Mouse (Mus musculus): Measurements from ENCODE around the gene Nr2e1. TPM values are rescaled to one million over a fixed set of nuclear protein-coding genes. Genes with fewer than 3 reads are reported as not detected.

Nr2e1 gene
- total RNA-seq (2021): 10 to 100 TPM; 11.1 to 13.1 TPM

DNA sequence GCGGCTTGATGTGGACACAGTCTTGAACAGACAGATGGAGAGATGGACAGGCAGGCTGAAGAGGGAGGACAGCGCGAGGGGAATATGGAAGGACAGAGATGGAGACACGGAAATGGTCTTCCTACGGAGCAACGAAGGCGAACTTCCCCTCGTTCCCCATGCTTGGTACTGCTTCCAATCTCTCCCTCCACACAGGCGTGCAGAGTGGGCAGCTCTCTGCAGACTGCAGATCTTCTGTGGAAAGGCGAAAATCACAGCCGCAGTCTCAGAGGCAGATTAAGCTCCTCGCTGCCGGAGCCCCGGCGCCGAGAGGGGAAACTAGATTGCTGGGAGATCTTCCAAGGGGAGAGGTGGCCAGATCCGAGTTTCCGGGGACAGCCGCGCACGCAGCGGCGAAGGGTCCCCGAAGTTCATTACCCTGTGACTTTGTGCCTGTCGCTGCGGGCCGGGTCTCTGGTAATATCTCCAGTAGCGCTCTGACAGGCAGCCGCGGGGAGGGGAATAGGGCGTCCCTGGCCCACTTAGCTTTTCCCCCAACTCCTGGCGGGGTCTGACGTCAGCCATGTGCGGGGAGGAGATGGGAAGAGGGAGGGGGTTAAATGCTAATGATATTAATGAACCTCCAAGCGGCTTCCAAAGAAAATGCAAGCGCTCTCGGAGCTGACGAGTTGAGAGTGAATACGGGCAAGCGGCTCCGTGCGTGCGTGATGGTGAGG, at the start of gene Nr2e1, which contains the start of gene Ostm1:
TSS of gene Nr2e1 (minus strand) at position 476 of the 716 bp plus-strand sequence.
TSS of gene Ostm1 (plus strand) at position 666 of the 716 bp plus-strand sequence.
- intact Hi-C loops (cut with DNase I): loop anchor here (5.0 to 10.0 kb wide), 2 partner anchors 49 to 249 kb away; no protein-coding TSS in a partner anchor
- no peak for DNase-seq

DNA sequence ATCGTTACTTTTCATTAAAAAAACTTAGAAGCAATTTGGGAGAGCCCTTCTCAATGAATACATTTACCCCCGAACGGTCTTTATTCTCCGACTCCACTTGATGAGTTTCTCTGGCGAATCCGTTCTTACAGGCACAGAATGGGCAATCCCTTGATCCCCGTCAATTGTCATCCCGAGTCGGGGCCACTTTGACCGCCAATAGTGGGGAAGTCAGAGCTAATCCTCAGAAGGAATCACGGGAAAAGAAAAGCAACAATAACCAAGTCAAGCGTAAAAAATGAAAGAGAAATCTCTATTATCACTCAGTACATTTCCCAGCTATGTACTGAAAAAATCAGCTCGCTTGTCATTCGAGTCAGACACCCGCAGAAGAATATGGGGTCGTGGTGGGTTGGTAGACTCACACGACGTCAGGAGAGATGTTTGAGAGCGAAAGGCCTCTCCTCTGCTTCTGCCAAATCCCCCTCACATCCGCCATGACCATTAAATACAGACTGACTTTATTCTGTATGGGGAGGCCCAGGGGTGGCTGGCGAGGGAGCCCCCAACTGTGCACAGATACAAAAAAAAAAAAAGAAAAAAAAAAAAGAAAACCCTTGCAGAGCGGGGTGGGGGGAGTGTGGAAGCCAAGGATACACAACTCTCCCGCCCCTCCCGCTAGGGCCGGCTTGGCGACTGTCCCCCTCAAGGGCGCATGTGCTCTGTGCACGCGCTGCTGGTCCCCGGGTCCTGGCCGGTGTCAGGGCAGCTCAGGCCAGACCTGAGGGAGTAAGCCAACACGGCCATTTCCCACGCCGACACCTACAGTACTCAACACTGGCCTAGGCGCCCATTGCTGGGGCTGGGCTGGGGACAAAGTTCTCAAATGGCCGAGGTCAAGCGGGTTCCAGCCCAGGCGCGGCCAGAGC, 49.3 kb upstream of the Nr2e1 start:
- intact Hi-C loops (cut with DNase I): loop anchor here (5.0 kb wide), 2 partner anchors 50 to 310 kb away; partner anchors contain the start of genes Nr2e1 and Ostm1
- no peak for DNase-seq

DNA sequence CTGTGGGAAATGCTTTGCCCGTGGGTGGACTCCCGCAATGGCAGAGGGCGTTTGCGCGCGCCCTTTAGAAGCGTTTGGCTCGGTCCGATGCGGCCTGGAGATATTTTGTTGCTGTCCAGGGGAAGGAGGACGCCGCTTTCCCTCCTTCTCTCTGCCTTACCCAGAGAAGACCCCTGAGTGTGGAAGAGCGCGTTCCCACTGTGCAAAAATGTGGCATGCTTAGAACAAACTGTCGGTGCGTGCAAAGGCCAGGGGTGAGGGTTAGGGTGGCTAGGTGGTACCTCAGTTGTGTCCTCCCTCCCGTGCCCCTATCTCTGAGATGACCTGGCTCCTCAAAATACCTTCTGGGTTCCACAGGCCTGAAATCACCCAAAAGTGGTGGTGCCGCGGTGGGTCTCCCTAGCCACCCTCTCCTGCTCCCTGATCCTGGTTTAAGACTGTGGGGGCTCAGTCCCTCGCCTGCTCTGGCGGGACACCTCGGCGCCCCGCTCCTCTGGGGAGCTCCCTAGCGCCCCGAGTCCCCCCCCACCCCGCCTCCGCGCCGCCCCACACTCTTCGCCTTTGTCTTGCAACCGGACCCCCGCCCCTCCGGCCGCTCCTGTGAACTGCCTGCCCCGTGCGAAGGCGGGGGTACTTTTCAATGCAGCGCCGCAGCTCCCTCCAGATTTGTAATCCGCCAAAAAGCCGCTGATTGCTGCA, 48.5 kb upstream of the Nr2e1 start:
- intact Hi-C loops (cut with DNase I): loop anchor here (5.0 kb wide), 2 partner anchors 50 to 310 kb away; partner anchors contain the start of genes Nr2e1 and Ostm1
- no peak for DNase-seq

DNA sequence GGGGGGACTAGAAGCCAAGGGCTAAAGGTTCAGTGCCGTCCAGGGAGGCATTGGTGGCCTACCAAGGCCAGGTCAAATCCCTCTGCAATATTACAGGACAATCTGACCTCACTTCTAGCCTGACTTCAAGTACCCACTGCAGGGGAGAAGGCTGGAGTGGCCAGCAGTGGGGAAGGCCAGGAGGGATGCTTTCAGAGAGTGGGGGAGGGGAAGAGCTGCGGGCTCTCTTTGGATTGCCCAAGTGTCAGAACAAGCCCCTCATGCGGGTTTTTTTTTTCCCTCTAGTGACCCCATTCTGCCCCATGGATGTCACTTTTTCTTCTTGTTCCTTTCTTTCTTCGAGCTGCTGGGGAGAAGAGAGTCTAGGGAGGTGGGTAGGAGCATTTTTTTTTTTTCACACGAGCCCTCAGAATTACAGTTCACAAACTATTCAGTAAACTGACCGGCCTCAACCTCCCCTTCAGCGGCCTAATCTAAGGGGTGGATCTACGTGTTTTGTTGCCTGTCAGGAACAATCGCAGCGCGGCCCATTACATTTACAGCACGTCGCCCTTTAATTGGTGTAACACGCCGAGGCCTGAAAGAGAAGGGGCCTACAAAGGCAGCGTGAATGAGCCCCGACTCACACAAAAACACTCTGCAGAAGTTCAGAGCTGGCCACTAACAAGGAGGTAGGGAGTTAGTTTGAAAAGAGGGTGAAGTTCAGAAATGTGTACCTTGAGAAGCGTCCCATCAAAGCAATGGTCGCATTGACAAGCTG, 47.3 kb upstream of the Nr2e1 start:
- intact Hi-C loops (cut with DNase I): loop anchor here (5.0 kb wide), 2 partner anchors 48 to 308 kb away; partner anchors contain the start of genes Nr2e1 and Ostm1
- DNase-seq: no peak

GRCm38 (mm10) chr10:42625907-42626306, 42.5 kb upstream of the Nr2e1 start:
- intact Hi-C loops (cut with DNase I): no loop called here
- DNase-seq: no peak

GRCm38 (mm10) chr10:42618291-42618690, 34.9 kb upstream of the Nr2e1 start:
- DNase-seq: no peak
- intact Hi-C loops (cut with DNase I): no loop called here

GRCm38 (mm10) chr10:42614766-42615165, 31.3 kb upstream of the Nr2e1 start:
- no peak for DNase-seq

GRCm38 (mm10) chr10:42613639-42614381, 30.4 kb upstream of the Nr2e1 start:
- intact Hi-C loops (cut with DNase I): no loop called here
- DNase-seq: no peak

More at GRCm38 (mm10) chr10:42614766-42615165, 31.3 kb upstream of the Nr2e1 start:
- intact Hi-C loops (cut with DNase I): no loop called here

DNA sequence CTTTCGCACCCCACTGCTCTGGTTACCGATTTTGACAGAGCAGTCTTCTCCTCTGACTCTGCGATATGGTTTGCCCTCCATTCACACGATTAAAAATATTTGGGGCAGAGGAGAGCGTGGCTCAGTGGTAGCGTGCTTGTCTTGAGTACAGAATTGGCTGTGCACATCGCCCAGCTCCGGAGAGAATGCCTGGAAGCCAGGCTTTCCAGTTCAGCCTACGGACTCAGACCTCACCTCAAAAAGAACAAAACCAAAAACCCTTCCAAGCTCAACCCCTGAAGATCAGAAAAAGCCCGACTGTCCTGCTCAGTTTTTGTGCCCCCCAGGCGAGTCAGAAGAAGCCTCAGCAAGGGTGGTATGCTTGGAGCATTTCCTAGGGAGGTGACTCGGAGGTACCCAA, 29.6 kb upstream of the Nr2e1 start:
- intact Hi-C loops (cut with DNase I): no loop called here
- no peak for DNase-seq

DNA sequence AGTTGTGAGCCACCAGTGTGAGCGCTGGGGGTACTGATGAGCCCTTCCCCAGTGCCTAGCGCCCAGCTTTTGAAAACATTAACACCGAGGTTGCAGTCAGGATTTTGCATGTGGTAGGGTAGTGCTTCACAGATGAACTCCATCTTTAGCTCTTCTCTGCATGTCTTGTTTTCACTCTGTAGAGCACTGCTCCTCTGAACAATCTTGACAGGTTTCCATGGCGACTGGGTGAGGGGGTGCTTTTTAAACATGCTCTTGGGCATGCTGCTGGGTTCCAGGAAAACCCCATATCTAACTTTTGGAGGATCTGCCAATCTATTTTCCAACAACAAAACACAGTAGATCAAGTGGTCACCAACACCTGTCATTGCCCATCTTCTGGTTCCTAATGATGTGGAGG, 23.3 kb upstream of the Nr2e1 start:
- DNase-seq: no peak
- intact Hi-C loops (cut with DNase I): no loop called here

- intact Hi-C loops (cut with DNase I): no loop called here
- DNase-seq: no peak
These were observed 21.4 kb upstream of the Nr2e1 start for GRCm38 (mm10) chr10:42604874-42605273.

DNA sequence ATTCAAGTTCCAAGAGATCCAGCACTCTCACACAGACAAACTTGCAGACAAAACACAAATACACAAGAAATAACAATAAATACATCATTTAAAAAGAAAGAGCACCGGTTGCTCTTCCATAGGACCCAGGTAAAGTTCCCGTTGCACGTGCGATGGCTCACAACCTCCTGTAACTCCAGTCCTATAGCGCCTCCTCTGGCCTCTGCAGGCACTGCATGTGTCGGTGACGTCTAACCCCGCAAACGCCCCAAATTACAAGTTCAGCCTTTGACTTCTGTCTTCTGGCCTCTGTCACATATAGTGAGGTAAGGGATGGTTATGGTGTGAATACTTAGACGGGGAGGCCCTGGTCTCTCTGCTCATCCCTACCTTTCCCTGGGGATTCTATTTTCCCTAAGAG, 18.1 kb upstream of the Nr2e1 start:
- intact Hi-C loops (cut with DNase I): no loop called here
- no peak for DNase-seq

DNA sequence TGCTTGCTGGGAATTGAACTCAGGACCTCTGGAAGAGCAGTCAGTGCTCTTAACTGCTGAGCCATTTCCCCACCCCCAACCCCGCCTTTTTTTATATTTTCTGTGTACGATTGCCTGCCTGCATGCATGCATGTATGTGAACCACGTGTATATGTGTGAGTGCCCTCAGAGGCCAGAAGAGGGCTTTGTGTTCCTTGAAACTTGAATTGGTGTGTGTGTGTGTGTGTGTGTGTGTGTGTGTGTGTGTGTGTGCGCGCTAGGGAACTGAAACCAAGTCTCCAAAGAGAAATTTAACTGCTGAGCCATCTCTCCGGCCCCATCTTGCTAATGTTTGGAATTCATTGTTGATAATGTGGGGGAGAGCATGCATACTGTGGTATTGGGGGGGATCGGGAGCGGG, 15.2 kb upstream of the Nr2e1 start:
- no peak for DNase-seq
- intact Hi-C loops (cut with DNase I): no loop called here

GRCm38 (mm10) chr10:42593201-42593600, 9.8 kb upstream of the Nr2e1 start:
- intact Hi-C loops (cut with DNase I): no loop called here

GRCm38 (mm10) chr10:42591993-42592686, 8.7 kb upstream of the Nr2e1 start:
- intact Hi-C loops (cut with DNase I): no loop called here

More at GRCm38 (mm10) chr10:42593201-42593600, 9.8 kb upstream of the Nr2e1 start:
- no peak for DNase-seq

GRCm38 (mm10) chr10:42591185-42591992, 8.0 kb upstream of the Nr2e1 start:
- DNase-seq: no peak
- intact Hi-C loops (cut with DNase I): no loop called here

More at GRCm38 (mm10) chr10:42591993-42592686, 8.7 kb upstream of the Nr2e1 start:
- no peak for DNase-seq

GRCm38 (mm10) chr10:42590261-42591184, 7.1 kb upstream of the Nr2e1 start:
- no peak for DNase-seq

More at GRCm38 (mm10) chr10:42590261-42591184, 7.1 kb upstream of the Nr2e1 start:
- intact Hi-C loops (cut with DNase I): no loop called here
